Mouse (Mus musculus): Measurements from ENCODE around the gene Bbs9. TPM values are rescaled to one million over a fixed set of nuclear protein-coding genes. Genes with fewer than 3 reads are reported as not detected.

Gene Bbs9
- total and polyA plus RNA-seq, 3 experiments, result 6.3 to 12.4 (median 11.9) TPM

- DNase-seq, result no peak
- H3K36me3 ChIP-seq (ENCODE audit: control insufficient read depth, insufficient read depth, low read length), result no peaks in the 10 kb centered on the region
- TF ChIP-seq CTCF (IDR thresholded peaks at IDR 0.05) (no peak), POLR2A (IDR thresholded peaks at IDR 0.05; ENCODE audit: insufficient read depth, low read depth, low read length) (no peak), EP300 (IDR thresholded peaks at IDR 0.05; ENCODE audit: insufficient read depth, low read depth, low read length) (no peak)
- H3K4me1 ChIP-seq (ENCODE audit: control insufficient read depth, insufficient read depth, low read length), result no peaks in the 10 kb centered on the region
- no peak overlapping the region for H3K4me3 ChIP-seq
- H3K27ac ChIP-seq, result no peak overlapping the region
- no peaks in the 10 kb centered on the region for H3K27me3 ChIP-seq (ENCODE audit: control insufficient read depth, insufficient read depth, low read length)
- no peak overlapping the region for H3K9ac ChIP-seq (ENCODE audit: low read depth, low read length)
- intact Hi-C loops (cut with DNase I), result no loop called here
- H3K79me2 ChIP-seq (replicated peaks; ENCODE audit: control insufficient read depth, insufficient read depth, low read length), result no peaks in the 10 kb centered on the region
Observed at GRCm38 (mm10) chr9:22935645-22936044, 460.1 kb downstream of the Bbs9 start.

Other genes with a start within 250 kb of the Bbs9 start
- under 1 TPM; 0.34 to 0.39 TPM for gene Zfp599, start 215.8 kb upstream of the Bbs9 start, total RNA-seq (2021)
- gene Zfp599, start 215.8 kb upstream of the Bbs9 start, polyA plus RNA-seq (2012; rRNA removed), result 0.04 and 0.12 TPM in 2 replicates
- gene Zfp810, start 168.1 kb upstream of the Bbs9 start, total RNA-seq (2021), result 1 to 10 TPM; 4.3 to 6.7 TPM
- 4.3 and 7.6 TPM in 2 replicates for gene Zfp810, start 168.1 kb upstream of the Bbs9 start, polyA plus RNA-seq (2012; rRNA removed)
- gene Anln, start 86.5 kb upstream of the Bbs9 start, total RNA-seq (2021), result 1 to 10 TPM; 1.4 to 1.5 TPM
- gene Anln, start 86.5 kb upstream of the Bbs9 start, polyA plus RNA-seq (2012; rRNA removed), result 0.43 and 0.82 TPM in 2 replicates
- gene 9530077C05Rik, start 64.2 kb upstream of the Bbs9 start, total RNA-seq (2021), result under 1 TPM; 0.29 to 0.50 TPM
- gene 9530077C05Rik, start 64.2 kb upstream of the Bbs9 start, polyA plus RNA-seq (2012; rRNA removed), result 0.27 and 0.53 TPM in 2 replicates
- not detected for gene Gm17545, start 21.4 kb upstream of the Bbs9 start, total RNA-seq (2021)
- gene Gm17545, start 21.4 kb upstream of the Bbs9 start, polyA plus RNA-seq (2012; rRNA removed), result not detected in 2 replicates
- gene Rp9, start 6.0 kb upstream of the Bbs9 start, total RNA-seq (2021), result 10 to 100 TPM; 42.6 to 46.1 TPM
- gene Rp9, start 6.0 kb upstream of the Bbs9 start, polyA plus RNA-seq (2012; rRNA removed), result 35.1 and 39.5 TPM in 2 replicates

Data from heart, adult 2 months (tissue).